Mouse (Mus musculus) cerebellum, postnatal 36 days (tissue): ENCODE results near the gene Tbxas1.

Experiments
- DNase-seq, 2 experiments: peaks; one replicate each; pipeline ENCODE4 v3.0.0; 2021 to 2022; ENCODE audit warnings: mixed read lengths in 2 of 2

Tbxas1 gene

DNA sequence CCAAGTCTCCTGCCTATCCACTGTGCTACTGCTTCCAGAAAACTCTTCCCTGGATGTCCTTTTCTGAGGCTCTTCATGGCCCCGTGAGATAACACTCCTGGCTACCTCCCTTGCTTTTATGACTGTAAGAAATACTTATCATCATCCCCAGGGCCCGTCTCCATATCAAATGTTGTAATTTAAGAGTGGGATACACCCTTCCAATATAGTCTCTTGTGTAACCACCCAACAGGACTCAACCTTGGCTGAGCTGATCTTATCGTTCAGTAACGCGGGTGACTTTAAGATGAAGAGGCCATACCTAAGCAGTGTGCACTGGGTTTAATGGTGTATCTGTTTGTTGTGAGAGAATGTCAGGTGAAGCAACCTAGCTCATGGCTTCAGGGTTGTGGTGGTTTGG is 91.6 kb downstream of the Tbxas1 start:
- no peak for DNase-seq

GRCm38 (mm10) chr6:38967288-38967687 is 92.1 kb downstream of the Tbxas1 start:
- no peak for DNase-seq

- DNase-seq: no peak
Observed at GRCm38 (mm10) chr6:38967988-38968387, 92.8 kb downstream of the Tbxas1 start.

DNA sequence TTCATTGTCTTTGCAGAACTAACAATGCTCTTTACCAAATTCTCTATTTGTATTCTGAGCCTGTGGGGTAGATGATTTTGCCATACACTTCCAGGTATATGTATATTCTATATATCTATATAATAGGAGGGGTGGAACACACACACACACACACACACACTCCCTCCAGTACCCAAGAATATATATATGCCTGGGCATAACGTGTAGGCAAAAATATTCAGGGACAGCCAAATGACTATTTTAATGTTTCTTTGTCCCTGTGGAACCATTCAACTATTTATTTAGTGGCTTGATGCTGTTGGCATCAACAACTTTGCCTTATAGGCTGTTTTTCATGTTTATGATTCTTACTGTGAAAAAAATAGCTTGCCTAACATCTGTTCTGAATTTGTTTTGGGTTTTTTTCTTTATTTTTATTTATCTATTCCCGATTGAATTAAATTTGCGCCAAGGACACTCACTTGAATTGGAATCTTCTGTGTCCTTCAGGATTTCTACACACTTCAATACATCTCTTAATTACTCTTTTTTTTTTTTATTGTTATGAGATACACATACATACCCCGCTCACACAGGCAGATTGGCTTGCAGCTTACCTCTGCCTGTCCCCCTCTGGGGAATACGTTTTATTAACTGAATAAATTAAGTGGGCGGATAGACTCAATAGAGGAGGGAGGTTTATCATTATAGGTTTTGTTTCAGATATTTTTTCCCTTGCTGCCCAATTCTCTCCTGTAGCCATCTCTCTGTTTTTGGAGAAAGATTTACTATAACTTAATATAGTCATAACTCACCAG is 94.9 kb downstream of the Tbxas1 start:
- DNase-seq: no peak

DNA sequence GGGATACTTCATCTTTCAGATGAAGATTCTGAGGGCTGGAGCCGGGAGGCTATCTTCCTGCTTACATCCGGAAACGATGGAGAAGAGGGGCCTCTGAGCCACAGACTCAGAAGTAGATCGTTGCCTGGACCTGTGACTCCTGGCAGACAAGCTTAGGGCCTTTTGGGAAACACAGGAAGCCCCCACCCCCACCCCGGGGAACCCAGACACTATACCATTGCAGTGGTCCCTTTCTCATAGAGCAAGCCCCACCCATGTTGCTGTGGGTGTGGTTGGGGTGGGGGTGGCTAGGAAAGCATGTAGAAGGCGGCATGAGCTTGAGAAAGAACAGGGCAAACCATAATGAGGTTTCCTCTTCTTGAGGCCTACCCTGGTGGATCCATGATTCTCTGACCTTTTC is 95.6 kb downstream of the Tbxas1 start:
- DNase-seq: no peak

DNA sequence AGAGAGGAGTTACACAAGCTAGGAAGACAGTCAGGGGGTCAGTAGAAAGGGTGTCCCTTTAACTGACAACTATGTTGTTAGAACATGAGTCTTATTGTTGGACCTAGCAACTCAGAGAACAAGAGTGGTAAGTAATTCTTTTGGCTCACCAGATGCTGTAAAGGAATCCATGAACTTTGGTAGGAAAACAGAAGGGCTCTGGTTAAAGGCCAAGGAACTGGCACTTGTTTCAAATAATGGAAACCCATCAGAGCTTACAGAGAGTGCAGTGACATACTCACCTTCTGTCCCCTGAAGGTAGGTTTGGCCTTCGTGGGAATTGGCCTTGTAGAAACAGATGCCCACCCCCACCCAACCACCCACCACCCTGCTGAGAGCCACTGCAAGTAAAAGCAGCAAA is 97.6 kb downstream of the Tbxas1 start:
- no peak for DNase-seq

GRCm38 (mm10) chr6:38973441-38974161 is 98.4 kb downstream of the Tbxas1 start:
- DNase-seq: no peak

- no peak for DNase-seq
Observed at GRCm38 (mm10) chr6:38974162-38974525, 98.9 kb downstream of the Tbxas1 start.

DNA sequence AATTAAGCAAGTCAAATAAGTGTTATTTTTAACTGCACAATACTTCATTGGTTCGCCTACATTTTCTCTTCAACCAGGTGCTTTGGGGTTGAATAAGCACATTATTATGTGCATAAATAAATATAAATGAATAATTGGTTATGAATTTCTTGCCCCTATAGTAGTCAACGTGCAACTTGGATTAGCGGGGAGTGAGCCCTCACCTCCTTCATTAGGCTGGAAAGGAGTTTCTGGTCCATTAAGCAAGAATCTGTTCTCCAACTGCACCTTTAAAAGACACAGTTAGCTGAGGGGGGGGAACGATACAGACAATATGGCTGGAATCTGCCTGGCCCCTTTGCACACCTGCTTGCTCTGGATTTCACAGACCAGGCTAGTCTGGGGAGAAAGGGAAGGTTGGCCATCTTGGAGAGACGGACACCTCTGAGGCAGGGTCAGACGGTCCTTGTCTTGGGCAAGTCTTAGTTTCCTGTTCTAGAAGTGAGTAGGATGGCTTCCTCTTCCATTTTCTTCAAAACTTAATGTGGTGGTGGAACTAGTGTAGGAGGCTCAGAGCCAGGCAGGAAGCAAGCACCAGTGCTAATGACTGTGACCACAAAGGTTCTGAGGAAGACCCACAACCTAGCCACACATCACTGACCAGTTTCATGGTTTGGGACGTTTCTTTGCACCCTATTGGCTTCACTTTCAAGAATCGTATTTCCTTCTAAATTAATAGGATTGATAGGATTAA is 99.5 kb downstream of the Tbxas1 start:
- no peak for DNase-seq

GRCm38 (mm10) chr6:38975866-38976265 is 100.7 kb downstream of the Tbxas1 start:
- no peak for DNase-seq

- no peak for DNase-seq
Observed at GRCm38 (mm10) chr6:38976355-38976754, 101.2 kb downstream of the Tbxas1 start.

DNA sequence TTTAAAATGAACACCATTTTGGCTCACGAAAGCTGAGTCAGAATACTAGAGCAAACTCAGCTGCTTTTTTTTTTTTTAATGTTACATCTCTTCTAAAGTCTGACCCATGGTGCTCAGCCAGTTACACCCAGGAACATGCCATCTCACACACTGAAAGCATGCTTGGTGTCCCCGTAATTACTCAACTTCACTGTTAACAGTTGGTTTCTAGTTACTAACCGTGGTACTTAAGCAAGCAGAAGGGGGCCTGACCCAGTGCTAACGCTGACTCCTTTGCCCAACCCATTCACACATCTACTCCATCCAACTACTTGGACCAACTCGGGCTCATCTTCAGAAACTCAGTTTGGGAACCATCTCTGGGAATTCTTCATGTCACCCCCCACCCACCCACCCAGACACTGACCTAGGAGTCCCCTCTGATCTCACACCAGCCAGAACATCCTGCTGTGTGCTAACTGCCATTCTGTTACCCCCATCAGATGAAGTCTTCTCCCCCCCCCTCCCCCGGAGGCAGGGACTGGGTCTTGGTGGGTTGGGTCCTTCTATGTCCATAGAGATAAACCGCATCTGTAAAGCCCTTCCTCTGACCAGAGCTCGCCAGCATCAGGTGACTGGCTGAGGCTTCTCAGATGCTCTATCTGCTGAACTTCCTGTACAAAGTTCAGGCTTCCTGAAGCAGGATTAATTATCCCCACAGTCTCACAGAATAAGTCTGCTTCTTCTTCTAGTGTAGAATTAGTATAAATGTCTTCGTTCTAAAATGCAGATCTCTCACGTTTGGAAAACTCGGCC is 105.9 kb downstream of the Tbxas1 start:
- DNase-seq: no peak

GRCm38 (mm10) chr6:38982071-38982470 is 106.9 kb downstream of the Tbxas1 start:
- DNase-seq: no peak

DNA sequence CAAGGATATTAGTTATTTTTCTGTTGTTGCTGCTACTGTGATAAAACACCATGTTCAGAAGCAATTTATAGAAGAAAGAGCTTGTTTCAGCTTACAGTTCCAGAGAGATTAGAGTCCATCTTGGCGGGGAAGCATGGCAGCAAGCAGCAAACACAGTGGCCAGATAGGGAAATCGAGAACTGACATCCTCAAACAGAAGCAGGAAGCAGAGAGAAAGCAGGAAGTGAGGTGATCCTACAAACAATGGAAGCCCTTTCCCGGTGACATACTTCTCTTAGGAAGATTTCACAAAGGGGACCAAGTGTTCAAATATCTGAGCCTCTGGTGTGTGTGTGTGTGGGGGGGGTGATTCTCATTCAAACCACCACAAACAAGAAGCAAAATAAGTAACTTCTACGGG is 107.5 kb downstream of the Tbxas1 start:
- no peak for DNase-seq

DNA sequence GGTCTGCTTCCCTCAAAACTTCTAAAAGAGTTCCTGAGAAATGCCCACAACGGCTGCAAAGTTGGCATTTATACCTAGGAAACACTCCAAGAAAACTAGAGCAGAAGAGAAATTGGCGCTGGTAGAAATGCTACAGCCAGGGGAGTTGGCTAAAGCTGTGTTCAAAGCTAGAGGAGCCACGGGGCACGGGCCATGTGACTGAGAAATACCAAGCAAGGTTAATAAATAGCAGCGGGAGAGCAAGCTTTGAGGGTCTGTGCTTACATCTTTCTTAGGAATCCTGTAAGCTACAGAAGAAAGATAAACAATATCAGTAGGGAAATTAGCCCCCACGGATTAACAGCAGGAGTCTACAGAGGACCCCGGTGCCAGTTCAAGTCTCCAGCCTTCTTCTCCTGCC is 107.9 kb downstream of the Tbxas1 start:
- no peak for DNase-seq

GRCm38 (mm10) chr6:38984626-38985025 is 109.4 kb downstream of the Tbxas1 start:
- DNase-seq: no peak

DNA sequence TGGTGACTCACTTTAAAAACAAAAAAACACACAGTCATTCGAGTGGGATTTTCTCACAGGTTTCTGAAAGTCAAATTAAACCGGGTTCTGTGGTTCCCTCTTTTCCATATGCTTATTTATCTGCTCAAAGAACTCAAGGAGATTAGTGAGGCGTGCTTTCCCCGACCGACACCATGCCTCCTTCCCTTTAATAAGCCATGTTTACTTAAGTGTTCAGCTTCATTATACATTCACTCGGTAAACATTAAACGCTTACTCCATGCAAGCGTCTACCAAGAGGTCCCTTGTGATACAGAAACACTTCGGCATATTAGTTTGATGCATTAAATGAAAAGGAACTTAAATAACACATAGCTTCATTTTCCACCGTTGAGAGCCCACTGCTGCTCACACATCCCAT is 111.4 kb downstream of the Tbxas1 start:
- DNase-seq: no peak

DNA sequence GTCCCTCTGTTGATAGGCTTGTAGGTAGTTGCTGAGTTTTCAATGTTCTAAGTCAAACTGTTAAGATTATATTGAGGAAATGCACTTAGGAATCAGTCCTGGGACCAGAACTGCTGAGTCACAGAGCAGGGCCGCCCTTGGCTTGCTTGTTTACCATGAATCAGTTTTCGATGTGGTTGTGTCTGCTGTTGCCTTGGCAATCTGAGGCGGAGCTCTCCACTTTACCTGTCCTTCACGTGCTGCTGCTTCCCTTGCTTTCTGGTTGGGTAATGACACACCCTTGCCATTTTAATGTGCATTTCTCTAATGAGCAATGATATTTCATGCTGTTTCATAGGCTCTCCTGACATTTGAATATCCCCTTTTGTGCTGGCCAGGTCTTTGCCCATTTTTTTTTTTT is 116.8 kb downstream of the Tbxas1 start:
- no peak for DNase-seq

- DNase-seq: no peak
Observed at GRCm38 (mm10) chr6:38995774-38996173, 120.6 kb downstream of the Tbxas1 start.

- no peak for DNase-seq
Observed at GRCm38 (mm10) chr6:38997838-38998237, 122.6 kb downstream of the Tbxas1 start.

DNA sequence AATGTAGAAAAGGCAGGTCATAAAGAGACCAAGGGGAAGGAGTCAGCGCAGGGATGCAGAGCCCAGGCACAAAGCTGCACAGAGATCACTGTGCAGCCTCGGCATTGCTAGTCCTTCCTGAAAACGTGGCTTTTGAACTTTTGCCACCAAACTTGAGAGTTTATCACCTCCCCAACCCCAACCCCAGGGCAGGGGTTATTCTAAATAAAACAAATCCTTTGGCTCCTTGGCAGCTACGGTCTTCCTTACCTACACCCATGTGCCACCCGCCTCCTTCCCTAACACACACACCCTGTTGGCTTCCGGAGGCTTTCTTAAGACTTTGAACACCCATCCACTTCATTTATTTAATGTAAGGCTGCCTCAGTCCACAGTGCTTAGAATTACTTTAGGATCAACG is 127.9 kb downstream of the Tbxas1 start:
- no peak for DNase-seq

- no peak for DNase-seq
Observed at GRCm38 (mm10) chr6:39004003-39004473, 128.8 kb downstream of the Tbxas1 start.
